Mouse (Mus musculus): ENCODE measurements around the gene Cdk2ap2.

GRCm38 (mm10) chr19:4143759-4144268 lies 46.8 kb downstream of the Cdk2ap2 start, which contains the start of gene Cabp4:
- no peak for TF ChIP-seq CTCF (IDR thresholded peaks at IDR 0.05; ENCODE audit: low read depth, low read length)
- no peak for TF ChIP-seq GATA2 (IDR thresholded peaks at IDR 0.05; ENCODE audit: borderline replicate concordance, low read depth, low read length)
